In genomic region chr4:62502969-62503368, GRCm38 (mm10) we compare ENCODE assay signal across 11 mouse cellular contexts. TPM values are rescaled to one million over a fixed set of nuclear protein-coding genes. Genes with fewer than 3 reads are reported as not detected.
DNase-seq lines count a peak whose midpoint lies in the region; ATAC-seq lines count a peak whose summit lies in the region.
"Had no signal": no experiment of that assay in that cellular context is flagged by ENCODE, and none has a peak within 500 bp of the region (broad histone marks: within the 10 kb centered on the region; RNA-seq: fewer than 3 reads in every experiment).

No protein-coding gene starts in this region.

- H3K4me3 ChIP-seq in neural tube, embryonic 12.5 days = no peak overlapping the region
- no peak overlapping the region for H3K4me3 ChIP-seq in neural tube, embryonic 15.5 days (replicated peaks)

- no peak overlapping the region for H3K9ac ChIP-seq in neural tube, embryonic 12.5 days
- no peak overlapping the region for H3K9ac ChIP-seq in neural tube, embryonic 15.5 days (replicated peaks)

- peaks cover 5% of the 10 kb centered on the region for H3K4me1 ChIP-seq in neural tube, embryonic 12.5 days
- H3K4me1 ChIP-seq in neural tube, embryonic 15.5 days = peaks cover 13% of the 10 kb centered on the region

- peak; percentile 39 for DNase-seq in cerebellum, adult 11-12 months
- DNase-seq in cerebellum, adult 8-10 months = no peak
- peak; percentile 57 to 70 for DNase-seq in kidney, postnatal 36 days
- peak; percentile 84 for DNase-seq in yolk sac, embryonic 10.5 days (ENCODE audit: low spot score)
- DNase-seq in heart, postnatal 4 days = no peak
- DNase-seq in thymus, postnatal 0 days (ENCODE audit: low spot score) = no peak
- DNase-seq: lung, postnatal 36 days had no signal

- H3K36me3 ChIP-seq in neural tube, embryonic 12.5 days = peaks cover 18% of the 10 kb centered on the region
- H3K36me3 ChIP-seq in neural tube, embryonic 15.5 days = peaks cover 25% of the 10 kb centered on the region

- no peaks in the 10 kb centered on the region for H3K9me3 ChIP-seq in neural tube, embryonic 12.5 days
- no peaks in the 10 kb centered on the region for H3K9me3 ChIP-seq in neural tube, embryonic 15.5 days (replicated peaks)
- H3K9me3 ChIP-seq: heart, embryonic 12.5 days had no signal

- H3K4me2 ChIP-seq in neural tube, embryonic 12.5 days (replicated peaks) = 0 out of 2 replicates have a peak overlapping the region, but pooled peaks have one; percentile 67
- no peak overlapping the region for H3K4me2 ChIP-seq in neural tube, embryonic 15.5 days

- no peak overlapping the region for H3K27ac ChIP-seq in neural tube, embryonic 12.5 days
- H3K27ac ChIP-seq in neural tube, embryonic 15.5 days (replicated peaks) = no peak overlapping the region

- no peaks in the 10 kb centered on the region for H3K27me3 ChIP-seq in neural tube, embryonic 12.5 days (replicated peaks)
- no peaks in the 10 kb centered on the region for H3K27me3 ChIP-seq in neural tube, embryonic 15.5 days (replicated peaks)
- H3K27me3 ChIP-seq: heart, embryonic 12.5 days had no signal

- ATAC-seq in neural tube, embryonic 12.5 days (ENCODE audit: low FRiP score, low read depth) = no peak
- no peak for ATAC-seq in neural tube, embryonic 15.5 days (ENCODE audit: low FRiP score)

- 81% methylated on average over 7 of the region's 7 CpGs for WGBS in neural tube, embryonic 12.5 days
- WGBS in neural tube, embryonic 15.5 days = 85% methylated on average over 7 of the region's 7 CpGs

RNA-seq across cellular contexts. Expression of gene Hdhd3, which starts 0.3 kb away (rescaled TPM):
- polyA plus RNA-seq in neural tube, embryonic 12.5 days (2016; fragmentation: Nextera tagmentation; extraction: Ambion mirVana) = 14.6 and 14.8 TPM in 2 replicates
- polyA plus RNA-seq in neural tube, embryonic 15.5 days (2015; fragmentation: Nextera tagmentation; extraction: Ambion mirVana) = 12.6 and 13.4 TPM in 2 replicates
- total RNA-seq in heart, postnatal 4 days (2021) = 1 to 10 TPM; 6.3 to 6.9 TPM
- polyA plus RNA-seq in thymus, postnatal 0 days (2015; fragmentation: Nextera tagmentation; extraction: Ambion mirVana) = 7.0 and 7.5 TPM in 2 replicates
- total RNA-seq: neutrophil, adult 5-6 weeks had no signal

RNA-seq across cellular contexts. Expression of gene Alad, which starts 16.7 kb away (rescaled TPM):
- polyA plus RNA-seq in neural tube, embryonic 12.5 days (2016; fragmentation: Nextera tagmentation; extraction: Ambion mirVana) = 65.3 and 69.1 TPM in 2 replicates
- 69.2 and 74.9 TPM in 2 replicates for polyA plus RNA-seq in neural tube, embryonic 15.5 days (2015; fragmentation: Nextera tagmentation; extraction: Ambion mirVana)
- 10 to 100 TPM; 63.8 to 69.8 TPM for total RNA-seq in heart, postnatal 4 days (2021)
- 52.8 and 54.4 TPM in 2 replicates for polyA plus RNA-seq in thymus, postnatal 0 days (2015; fragmentation: Nextera tagmentation; extraction: Ambion mirVana)

RNA-seq across cellular contexts. Expression of gene Pole3, which starts 21.9 kb away (rescaled TPM):
- 82.9 and 88.6 TPM in 2 replicates for polyA plus RNA-seq in neural tube, embryonic 12.5 days (2016; fragmentation: Nextera tagmentation; extraction: Ambion mirVana)
- polyA plus RNA-seq in neural tube, embryonic 15.5 days (2015; fragmentation: Nextera tagmentation; extraction: Ambion mirVana) = 52.0 and 60.9 TPM in 2 replicates
- total RNA-seq in heart, postnatal 4 days (2021) = 10 to 100 TPM; 28.2 to 31.1 TPM
- 55.2 and 62.3 TPM in 2 replicates for polyA plus RNA-seq in thymus, postnatal 0 days (2015; fragmentation: Nextera tagmentation; extraction: Ambion mirVana)

RNA-seq across cellular contexts. Expression of gene 4933430I17Rik, which starts 22.2 kb away (rescaled TPM):
- polyA plus RNA-seq in neural tube, embryonic 12.5 days (2016; fragmentation: Nextera tagmentation; extraction: Ambion mirVana) = 1.1 TPM in 2 replicates
- 0.40 and 0.55 TPM in 2 replicates for polyA plus RNA-seq in neural tube, embryonic 15.5 days (2015; fragmentation: Nextera tagmentation; extraction: Ambion mirVana)
- under 1 TPM; 0.19 to 0.25 TPM for total RNA-seq in heart, postnatal 4 days (2021)
- polyA plus RNA-seq in thymus, postnatal 0 days (2015; fragmentation: Nextera tagmentation; extraction: Ambion mirVana) = 0.32 and 0.49 TPM in 2 replicates

RNA-seq across cellular contexts. Expression of gene Bspry, which starts 23.1 kb away (rescaled TPM):
- polyA plus RNA-seq in neural tube, embryonic 12.5 days (2016; fragmentation: Nextera tagmentation; extraction: Ambion mirVana) = 0.65 and 0.74 TPM in 2 replicates
- polyA plus RNA-seq in neural tube, embryonic 15.5 days (2015; fragmentation: Nextera tagmentation; extraction: Ambion mirVana) = 0.67 and 5.3 TPM in 2 replicates
- not detected for total RNA-seq in heart, postnatal 4 days (2021)
- 10.6 TPM in 2 replicates for polyA plus RNA-seq in thymus, postnatal 0 days (2015; fragmentation: Nextera tagmentation; extraction: Ambion mirVana)

Comparison
In these comparisons a context has a peak if more than half of its experiments do, and no peak if none do; other contexts are left out.
1. DNase-seq: peak in cerebellum, adult 11-12 months (single experiment), kidney, postnatal 36 days (2 of 2) and yolk sac, embryonic 10.5 days (single experiment); none in cerebellum, adult 8-10 months (single experiment), heart, postnatal 4 days (single experiment) and thymus, postnatal 0 days (single experiment).